Mouse (Mus musculus) kidney, embryonic 16.5 days (tissue): ENCODE measurements around the gene Mta3. TPM values are rescaled to one million over a fixed set of nuclear protein-coding genes. Genes with fewer than 3 reads are reported as not detected.

Experiments used
- ATAC-seq: fragments of 200-750 bp; cut with Nextera tagmentation; 2 replicates; pipeline ENCODE4 v1.8.0; 2017; ENCODE audit warnings: moderate TSS enrichment; ENCODE audit not compliant: low FRiP score, low TSS enrichment
- H3K27ac ChIP-seq: fragments of 300-500 bp; sonication (generic); 2 replicates; pipeline ENCODE4 v1.5.1; 2014; ENCODE audit warnings: low read length
- H3K27me3 ChIP-seq: fragments of 300-500 bp; sonication (generic); 2 replicates; pipeline ENCODE4 v1.6.1; 2014; ENCODE audit warnings: low read length, control low read depth, mixed read lengths; ENCODE audit not compliant: insufficient read depth
- H3K36me3 ChIP-seq: fragments of 300-500 bp; sonication (generic); 2 replicates; pipeline ENCODE4 v1.6.1; 2014; ENCODE audit warnings: low read length, control low read depth, mixed read lengths; ENCODE audit not compliant: insufficient read depth
- H3K4me1 ChIP-seq: fragments of 300-500 bp; sonication (generic); 2 replicates; pipeline ENCODE4 v1.6.1; 2014; ENCODE audit warnings: low read length, control low read depth, mixed read lengths; ENCODE audit not compliant: insufficient read depth
- H3K4me2 ChIP-seq: fragments of 300-500 bp; sonication (generic); replicated peaks from 2 replicates; pipeline ENCODE4 v1.6.1; 2014; ENCODE audit warnings: low read depth, low read length
- H3K4me3 ChIP-seq: fragments of 300-500 bp; sonication (generic); 2 replicates; pipeline ENCODE4 v1.5.1; 2014; ENCODE audit warnings: mild to moderate bottlenecking, low read length
- H3K9ac ChIP-seq: fragments of 300-500 bp; sonication (generic); replicated peaks from 2 replicates; pipeline ENCODE4 v1.6.1; 2014; ENCODE audit warnings: low read length
- H3K9me3 ChIP-seq: fragments of 300-500 bp; sonication (generic); 2 replicates; pipeline ENCODE4 v1.6.1; 2016; ENCODE audit warnings: low read length, control low read depth
- WGBS: fragments of 180-500 bp; shearing (Covaris S2); extraction: QIAGEN DNeasy Blood & Tissue Kit; methylation state at CpG from one replicate; pipeline ENCODE4 v1.1.7; 2014; 5-methylcytosine and 5-hydroxymethylcytosine counted together
- polyA plus RNA-seq: library from polyadenylated mRNA; unstranded; fragments of >200 nt; fragmentation: Nextera tagmentation; extraction: Ambion mirVana; gene quantifications from 2 replicates; pipeline ENCODE4 v1.2.1, GENCODE M21; 2015

The Mta3 gene
- polyA plus RNA-seq, 1 experiment from 2014 or later = 39.6 TPM

DNA sequence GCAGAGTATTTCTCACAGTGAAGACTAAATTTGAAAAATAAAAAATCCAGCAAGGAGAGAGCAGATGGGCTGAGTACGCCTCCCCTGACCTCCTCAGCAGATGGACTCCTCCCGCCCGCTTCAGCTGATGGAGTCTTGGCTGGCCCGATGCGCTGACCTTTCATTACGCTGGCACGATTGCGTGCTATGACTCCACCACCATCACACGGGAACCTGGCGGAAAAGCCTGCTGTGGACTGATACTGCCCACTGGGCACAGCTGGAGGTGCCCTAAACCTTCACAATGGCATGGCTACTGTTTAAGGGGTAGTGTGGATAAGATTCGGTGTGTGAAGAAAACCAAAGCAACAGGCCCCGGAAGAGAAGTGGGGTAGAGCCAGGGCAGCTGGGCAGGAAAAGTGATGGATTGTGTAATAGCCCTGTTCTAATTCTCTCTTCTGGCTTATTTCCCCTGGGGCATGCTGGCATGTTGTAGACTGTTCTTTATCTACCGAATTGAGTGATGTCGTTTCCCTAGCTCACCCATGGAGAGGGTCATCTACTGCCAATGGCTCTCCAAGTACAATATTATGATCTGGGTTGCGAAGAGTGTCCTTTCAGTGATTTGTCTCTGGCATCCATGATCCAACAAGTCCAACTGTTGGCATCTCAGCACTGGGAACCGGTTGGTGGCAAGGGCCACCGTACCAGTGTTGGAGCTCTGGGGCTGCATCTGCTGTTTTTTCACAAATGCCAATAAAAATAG lies 106.4 kb downstream of the Mta3 start:
- no peak for ATAC-seq

DNA sequence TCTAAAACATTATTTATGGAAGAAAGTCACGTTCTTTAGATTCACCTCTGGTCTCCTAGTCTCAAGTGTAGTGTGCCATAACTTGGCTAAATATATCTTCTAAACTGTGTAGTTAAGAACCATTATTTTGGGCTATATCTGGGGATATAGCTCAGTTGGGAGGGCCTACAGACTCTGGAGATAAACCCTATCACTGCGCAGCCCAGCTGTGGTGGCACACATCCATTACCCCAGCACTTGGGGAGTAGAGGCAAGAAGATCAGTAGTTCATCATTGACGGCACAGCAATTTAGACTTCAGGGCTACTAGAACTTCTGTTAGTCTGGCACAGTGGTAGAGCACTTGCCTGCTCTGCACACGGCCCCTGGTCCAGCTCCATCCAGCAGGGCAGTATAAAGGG lies 107.1 kb downstream of the Mta3 start:
- H3K9ac ChIP-seq = no peak overlapping the region
- ATAC-seq = no peak
- WGBS = 87% methylated on average over 4 of the region's 4 CpGs
- no peak overlapping the region for H3K27ac ChIP-seq
- no peak overlapping the region for H3K4me2 ChIP-seq
- no peaks in the 10 kb centered on the region for H3K9me3 ChIP-seq
- H3K36me3 ChIP-seq = peaks cover 15% of the 10 kb centered on the region; the same call in 1 of the 2 replicates
- no peaks in the 10 kb centered on the region for H3K27me3 ChIP-seq
- H3K4me3 ChIP-seq = no peak overlapping the region
- H3K4me1 ChIP-seq = 0 out of 2 replicates have a peak, but pooled peaks cover 4% of the 10 kb centered on the region

More for the DNA sequence above, 106.4 kb downstream of the Mta3 start:
- no peaks in the 10 kb centered on the region for H3K27me3 ChIP-seq
- 91% methylated on average over 17 of the region's 17 CpGs for WGBS
- peaks cover 15% of the 10 kb centered on the region; the same call in 1 of the 2 replicates for H3K36me3 ChIP-seq
- no peak overlapping the region for H3K9ac ChIP-seq
- no peak overlapping the region for H3K4me2 ChIP-seq
- no peak overlapping the region for H3K27ac ChIP-seq
- H3K4me1 ChIP-seq = 0 out of 2 replicates have a peak, but pooled peaks cover 4% of the 10 kb centered on the region
- no peak overlapping the region for H3K4me3 ChIP-seq
- H3K9me3 ChIP-seq = no peaks in the 10 kb centered on the region

DNA sequence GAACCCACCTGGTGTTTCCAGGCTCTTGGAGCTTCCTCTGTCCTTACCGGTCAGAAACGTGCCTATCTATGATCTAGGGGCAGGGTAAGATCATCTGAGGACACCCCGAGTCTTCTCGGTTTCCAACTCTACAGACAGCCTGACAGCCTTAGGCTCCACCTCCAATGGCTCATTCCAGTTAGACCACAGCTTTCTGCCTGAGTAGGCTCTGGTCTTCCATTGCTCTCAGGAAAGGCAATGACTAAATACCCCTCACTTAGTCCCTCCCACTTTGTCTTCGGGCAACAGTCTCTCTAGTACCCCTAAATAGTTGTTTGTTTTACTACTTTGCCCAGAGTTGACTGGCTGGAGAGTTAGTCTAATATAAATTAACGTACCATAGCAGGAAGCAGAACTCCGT lies 111.0 kb downstream of the Mta3 start:
- Histone ChIP-seq H3K4me2 (no peak overlapping the region), H3K9me3 (no peaks in the 10 kb centered on the region), H3K4me3 (no peak overlapping the region), H3K36me3 (0 out of 2 replicates have a peak, but pooled peaks cover 5% of the 10 kb centered on the region), H3K27me3 (no peaks in the 10 kb centered on the region), H3K4me1 (0 out of 2 replicates have a peak, but pooled peaks cover 4% of the 10 kb centered on the region), H3K9ac (no peak overlapping the region), H3K27ac (0 out of 2 replicates have a peak overlapping the region, but pooled peaks have one; percentile 5)
- WGBS = 43% methylated on average over 7 of the region's 7 CpGs
- peak; percentile 52; the same call in 1 of the 2 replicates for ATAC-seq

DNA sequence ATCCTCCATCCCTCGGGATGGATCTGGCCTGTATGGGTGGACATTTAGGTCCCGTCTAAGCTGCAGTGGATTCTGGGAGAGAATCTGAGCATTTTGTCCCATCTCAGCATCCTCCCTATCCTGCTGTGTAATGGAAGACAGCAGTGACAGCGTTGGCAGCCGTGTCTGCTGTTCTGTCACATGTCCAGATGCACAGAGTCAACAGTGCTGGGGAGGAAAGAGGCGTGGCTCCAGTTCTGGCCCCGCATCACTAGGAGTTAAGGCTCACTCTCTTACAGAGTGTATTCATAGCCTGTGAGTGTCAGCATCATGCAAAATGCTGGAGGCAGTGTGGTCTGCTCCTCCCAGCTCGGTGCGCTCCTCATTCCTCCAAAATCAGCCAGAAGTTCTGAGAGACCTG lies 113.5 kb downstream of the Mta3 start:
- H3K4me3 ChIP-seq = no peak overlapping the region
- ATAC-seq = 0 out of 2 replicates have a peak, but pooled peaks have one; percentile 21
- no peak overlapping the region for H3K4me2 ChIP-seq
- WGBS = 57% methylated on average over 8 of the region's 8 CpGs
- no peak overlapping the region for H3K9ac ChIP-seq
- peaks cover 15% of the 10 kb centered on the region for H3K4me1 ChIP-seq
- no peaks in the 10 kb centered on the region for H3K36me3 ChIP-seq
- H3K27ac ChIP-seq = no peak overlapping the region
- H3K9me3 ChIP-seq = no peaks in the 10 kb centered on the region
- no peaks in the 10 kb centered on the region for H3K27me3 ChIP-seq

DNA sequence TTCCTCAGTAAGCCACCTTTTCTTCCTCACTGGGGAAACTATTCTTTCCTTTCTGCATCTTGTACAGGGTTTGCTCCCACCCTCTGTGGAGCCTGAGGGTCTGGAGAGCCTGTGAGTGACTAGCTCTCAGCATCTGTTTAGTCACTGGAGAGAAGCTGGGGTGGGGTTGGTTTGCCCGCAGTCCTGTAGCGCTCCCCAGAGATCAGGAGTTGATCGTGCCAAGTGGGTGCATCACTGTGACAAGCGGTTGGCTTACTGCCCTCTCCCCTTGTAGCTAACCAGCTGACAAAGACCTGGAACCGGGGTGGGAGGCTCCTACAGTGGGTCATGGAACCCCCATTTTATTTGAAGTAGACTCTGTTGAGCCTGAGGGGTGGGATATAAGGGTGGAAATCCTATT lies 114.7 kb downstream of the Mta3 start:
- no peak overlapping the region for H3K9ac ChIP-seq
- no peak overlapping the region for H3K4me3 ChIP-seq
- no peaks in the 10 kb centered on the region for H3K27me3 ChIP-seq
- no peak overlapping the region for H3K4me2 ChIP-seq
- WGBS = 82% methylated on average over 5 of the region's 5 CpGs
- H3K27ac ChIP-seq = no peak overlapping the region
- H3K9me3 ChIP-seq = no peaks in the 10 kb centered on the region
- H3K4me1 ChIP-seq = peaks cover 15% of the 10 kb centered on the region
- H3K36me3 ChIP-seq = no peaks in the 10 kb centered on the region
- no peak for ATAC-seq

DNA sequence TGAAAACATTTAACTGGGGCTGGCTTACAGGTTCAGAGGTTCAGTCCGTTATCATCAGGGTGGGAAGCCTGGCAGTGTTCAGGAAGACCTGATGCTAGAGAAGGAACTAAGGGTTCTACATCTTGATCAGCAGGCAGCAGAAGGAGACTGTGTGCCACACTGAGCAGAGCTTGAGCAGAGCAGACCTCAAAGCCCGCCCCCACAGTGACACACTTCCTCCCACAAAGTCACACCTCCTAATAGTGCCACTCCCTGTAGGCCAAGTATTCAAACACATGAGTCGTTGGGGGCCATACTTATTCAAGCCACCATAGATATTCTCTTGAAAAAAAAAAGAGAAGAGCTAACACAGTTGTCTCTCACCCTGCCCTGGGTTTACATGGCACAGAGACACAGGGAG lies 115.9 kb downstream of the Mta3 start:
- Histone ChIP-seq H3K9me3 (no peaks in the 10 kb centered on the region), H3K9ac (no peak overlapping the region), H3K4me1 (peaks cover 12% of the 10 kb centered on the region), H3K4me3 (no peak overlapping the region), H3K4me2 (no peak overlapping the region), H3K36me3 (no peaks in the 10 kb centered on the region), H3K27ac (no peak overlapping the region), H3K27me3 (no peaks in the 10 kb centered on the region)
- WGBS = 90% methylated on average over 3 of the region's 3 CpGs
- ATAC-seq = no peak

DNA sequence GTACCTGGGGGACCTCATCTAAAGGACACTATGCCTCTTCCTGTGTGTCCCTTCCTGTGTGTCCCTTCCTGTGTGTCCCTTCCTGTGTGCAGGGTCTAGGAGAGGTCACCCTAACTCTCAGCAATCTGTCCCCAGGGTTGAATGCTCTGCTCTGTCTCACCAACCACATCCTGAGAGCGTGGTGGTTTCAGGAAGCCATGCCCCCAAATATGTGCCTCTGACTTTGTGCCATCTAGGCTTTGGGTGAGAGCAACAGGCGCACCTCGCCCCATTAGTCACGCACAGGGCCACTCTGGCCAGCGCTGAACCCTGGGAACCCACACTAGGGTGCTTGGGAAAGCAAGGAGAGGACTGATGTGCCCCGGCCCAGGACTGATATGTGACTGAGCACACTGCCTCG lies 117.9 kb downstream of the Mta3 start:
- H3K4me2 ChIP-seq = no peak overlapping the region
- no peaks in the 10 kb centered on the region for H3K36me3 ChIP-seq
- WGBS = 77% methylated on average over 7 of the region's 7 CpGs
- H3K9ac ChIP-seq = no peak overlapping the region
- no peaks in the 10 kb centered on the region for H3K27me3 ChIP-seq
- H3K27ac ChIP-seq = no peak overlapping the region
- H3K4me3 ChIP-seq = no peak overlapping the region
- no peak for ATAC-seq
- no peaks in the 10 kb centered on the region for H3K9me3 ChIP-seq
- peaks cover 11% of the 10 kb centered on the region for H3K4me1 ChIP-seq

DNA sequence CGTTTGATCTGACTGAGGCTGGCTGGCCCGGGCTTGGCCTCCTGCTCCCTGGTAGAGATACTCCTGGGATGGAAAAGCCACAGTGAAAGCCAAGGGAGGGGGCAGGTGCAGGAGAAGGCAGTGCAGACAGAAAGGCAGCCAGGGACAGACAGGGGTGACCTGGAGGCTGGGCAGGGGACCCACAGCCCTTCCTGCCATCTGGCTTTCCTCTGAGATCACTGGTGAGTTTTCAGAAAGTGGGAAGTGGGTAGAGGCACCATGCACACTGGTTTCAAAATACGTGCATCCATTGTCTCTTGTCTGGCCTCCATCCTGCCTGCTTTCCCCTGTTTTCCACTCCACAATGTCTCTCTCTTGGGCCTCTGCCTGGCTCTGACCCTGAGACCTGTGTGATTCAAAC lies 123.4 kb downstream of the Mta3 start:
- no peaks in the 10 kb centered on the region for H3K27me3 ChIP-seq
- H3K4me3 ChIP-seq = no peak overlapping the region
- no peak overlapping the region for H3K4me2 ChIP-seq
- H3K27ac ChIP-seq = no peak overlapping the region
- no peak for ATAC-seq
- H3K9me3 ChIP-seq = no peaks in the 10 kb centered on the region
- no peaks in the 10 kb centered on the region for H3K36me3 ChIP-seq
- H3K4me1 ChIP-seq = no peaks in the 10 kb centered on the region
- WGBS = 53% methylated on average over 3 of the region's 3 CpGs
- H3K9ac ChIP-seq = no peak overlapping the region

DNA sequence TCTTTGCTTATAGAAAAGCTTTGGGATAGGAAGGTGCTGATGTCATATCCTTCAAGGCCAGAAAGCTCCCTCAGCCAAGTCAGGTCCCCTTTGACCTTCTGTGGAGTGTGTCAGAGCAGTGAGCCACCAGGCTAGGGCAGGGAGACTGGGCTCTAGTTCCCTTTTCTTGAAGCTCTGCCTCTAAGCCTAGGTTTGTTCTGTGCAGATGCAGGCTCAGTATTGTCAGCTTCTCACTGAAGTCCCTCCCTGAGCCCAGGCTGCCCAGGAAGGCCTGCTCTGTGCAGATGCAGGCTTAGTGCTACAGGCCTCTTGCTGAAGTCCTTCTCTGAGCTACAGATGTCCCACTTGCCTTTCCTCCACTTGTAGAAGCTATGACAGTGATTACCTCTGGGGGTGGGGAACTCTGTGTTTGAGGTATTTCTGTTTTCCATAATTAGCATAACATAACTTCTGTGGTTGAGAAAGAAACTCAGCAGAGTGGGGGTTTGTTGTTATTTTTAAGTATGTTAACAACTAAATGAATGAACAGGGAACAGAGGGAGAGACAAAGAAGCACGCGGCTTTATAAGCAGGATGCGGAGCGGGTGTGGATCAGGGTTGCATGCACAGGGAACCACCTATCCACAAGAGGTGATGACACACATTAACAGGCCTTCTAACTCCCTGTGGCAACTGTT lies 124.8 kb downstream of the Mta3 start:
- no peak for ATAC-seq
- H3K9me3 ChIP-seq = no peaks in the 10 kb centered on the region
- no peaks in the 10 kb centered on the region for H3K36me3 ChIP-seq
- no peak overlapping the region for H3K9ac ChIP-seq
- H3K27me3 ChIP-seq = no peaks in the 10 kb centered on the region
- H3K27ac ChIP-seq = no peak overlapping the region
- 85% methylated on average over 4 of the region's 4 CpGs for WGBS
- H3K4me1 ChIP-seq = no peaks in the 10 kb centered on the region; the same call in 1 of the 2 replicates
- H3K4me3 ChIP-seq = no peak overlapping the region
- no peak overlapping the region for H3K4me2 ChIP-seq

DNA sequence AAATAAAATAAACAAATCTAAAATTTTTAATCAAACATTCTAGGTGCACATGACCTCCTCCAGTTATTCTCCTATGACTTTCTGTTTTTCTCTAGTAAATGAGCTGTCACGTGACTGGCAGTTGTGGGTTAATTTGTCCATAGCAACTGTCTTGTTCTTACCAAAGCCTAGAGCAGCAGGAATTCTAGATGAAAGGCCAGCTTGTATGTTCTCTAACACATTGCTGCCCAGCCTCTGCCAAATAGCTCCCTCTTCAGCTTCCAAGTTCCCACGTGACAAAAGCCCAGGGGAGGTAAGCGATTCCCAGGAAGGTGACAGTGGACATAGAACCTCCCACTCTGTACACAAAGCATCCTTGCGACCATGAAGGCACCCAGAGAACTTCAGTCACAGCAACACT lies 128.2 kb downstream of the Mta3 start:
- ATAC-seq = no peak
- WGBS = 51% methylated on average over 4 of the region's 4 CpGs

More for the DNA sequence above, 128.2 kb downstream of the Mta3 start:
- Histone ChIP-seq H3K4me1 (no peaks in the 10 kb centered on the region; the same call in 1 of the 2 replicates), H3K27me3 (no peaks in the 10 kb centered on the region), H3K36me3 (no peaks in the 10 kb centered on the region), H3K27ac (no peak overlapping the region), H3K9ac (no peak overlapping the region), H3K4me2 (no peak overlapping the region), H3K9me3 (no peaks in the 10 kb centered on the region), H3K4me3 (no peak overlapping the region)
